Mouse (Mus musculus): ENCODE measurements at regions not wholly inside any gene's neighbourhood (a gene's known extent, or its start where the extent isn't known, plus 50 kb on each side); places are given as distances from the start of the nearest gene placed in this dataset.
"Not testable (repeated sequence)": the region's sequence is repeated elsewhere in the genome, so short reads cannot be mapped to it uniquely, and the experiment has no call there.

- no peak for DNase-seq (ENCODE audit: low spot score in 2 of 2)
Observed at GRCm38 (mm10) chr8:52444366-52444765, 1067.2 kb upstream of the Aga start.

- DNase-seq (ENCODE audit: low spot score in 2 of 2), result not testable (repeated sequence)
Observed at GRCm38 (mm10) chr8:52451761-52452160, 1059.8 kb upstream of the Aga start.

GRCm38 (mm10) chr8:52455617-52456016 is 1055.9 kb upstream of the Aga start:
- no peak for DNase-seq (ENCODE audit: low spot score in 2 of 2)

- no peak for DNase-seq (ENCODE audit: low spot score in 2 of 2)
Observed at GRCm38 (mm10) chr8:52456271-52456670, 1055.3 kb upstream of the Aga start.

- no peak for DNase-seq (ENCODE audit: low spot score in 2 of 2)
Observed at GRCm38 (mm10) chr8:52502396-52502795, 1009.1 kb upstream of the Aga start.

GRCm38 (mm10) chr8:52511790-52512189 is 999.7 kb upstream of the Aga start:
- DNase-seq (ENCODE audit: low spot score in 2 of 2), result no peak

GRCm38 (mm10) chr8:52543364-52543763 is 968.2 kb upstream of the Aga start:
- no peak for DNase-seq (ENCODE audit: low spot score in 2 of 2)

GRCm38 (mm10) chr8:52571166-52571832 is 940.2 kb upstream of the Aga start:
- DNase-seq (ENCODE audit: low spot score in 2 of 2), result peak; percentile 29 to 41
